Mouse (Mus musculus): ENCODE measurements around the gene Wasf1.

The Wasf1 gene

DNA sequence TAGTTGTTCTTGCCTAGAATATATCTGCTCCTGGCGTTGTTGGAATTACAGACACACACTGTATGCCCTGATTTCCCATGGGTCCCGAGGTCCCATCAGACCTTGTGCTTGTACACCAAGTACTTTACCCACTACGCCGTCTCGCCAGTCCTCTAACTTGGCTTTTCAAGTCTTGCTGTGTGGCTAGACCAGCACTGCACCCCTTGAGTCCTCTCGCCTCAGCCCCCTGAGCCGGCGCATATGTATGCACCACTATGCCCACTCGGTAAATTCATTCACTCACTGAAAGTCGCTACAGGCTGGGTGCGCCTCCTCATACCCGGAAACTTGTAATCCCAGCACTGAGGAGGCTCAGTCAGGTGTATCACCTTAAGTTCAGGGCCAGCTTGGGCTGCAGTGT lies 12.5 kb downstream of the Wasf1 start:
- DNase-seq: no peak

DNA sequence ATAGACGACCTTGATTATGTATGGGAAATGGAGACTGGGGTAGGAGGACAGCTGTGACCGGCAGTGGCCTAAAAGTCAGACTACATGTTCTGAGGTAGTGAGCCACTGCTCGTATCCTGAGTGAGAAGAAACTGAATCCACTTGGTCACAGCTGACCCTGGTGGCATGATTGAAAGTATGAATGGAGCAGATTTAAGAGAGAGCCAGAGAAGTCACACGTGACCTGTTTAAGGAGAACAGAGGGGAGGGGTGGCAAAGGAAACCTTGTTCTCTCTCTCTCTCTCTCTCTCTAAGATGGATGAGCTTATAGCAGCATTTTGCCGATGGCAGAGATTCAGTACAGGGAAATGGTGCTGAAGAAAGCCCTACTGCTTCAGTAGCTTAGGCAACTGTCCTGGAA lies 13.4 kb downstream of the Wasf1 start:
- DNase-seq: no peak

DNA sequence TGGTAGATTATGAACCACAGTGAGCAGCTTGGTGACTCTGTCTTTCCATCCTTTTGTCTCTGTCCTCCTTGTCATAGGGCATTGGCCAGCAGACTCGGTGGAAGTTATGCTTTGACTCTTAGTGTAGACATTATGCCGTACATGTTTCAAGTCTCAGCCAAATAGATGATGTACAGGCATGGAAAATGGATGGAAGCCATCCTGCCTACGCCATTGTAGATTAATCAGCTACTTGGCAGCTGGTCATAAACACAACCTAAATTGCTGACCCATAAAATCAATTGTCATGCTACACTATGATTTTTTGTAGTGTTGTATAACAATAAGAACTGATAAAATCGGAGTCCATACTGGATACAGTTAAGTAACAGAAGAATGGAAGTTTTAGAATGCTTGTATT lies 18.5 kb downstream of the Wasf1 start:
- DNase-seq: no peak

DNA sequence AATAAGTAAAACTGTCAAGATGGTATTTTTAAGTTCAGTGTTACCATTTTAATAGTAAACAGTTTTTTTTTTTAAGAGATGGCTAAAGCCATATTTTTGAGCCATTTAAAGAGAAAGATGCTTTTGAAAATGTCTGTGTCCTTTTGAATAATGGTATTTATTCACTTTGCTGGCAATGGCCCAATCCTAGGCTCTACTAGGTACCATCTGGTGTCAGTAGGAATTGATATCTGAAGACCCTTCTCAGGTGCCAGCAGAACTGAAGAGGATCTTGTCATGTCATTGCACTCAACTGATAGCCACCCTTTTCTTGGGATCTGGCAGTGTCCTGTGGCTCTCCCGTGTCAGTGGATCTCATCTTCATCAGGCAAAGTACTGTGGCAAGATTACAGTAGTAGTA lies 22.9 kb downstream of the Wasf1 start:
- no peak for DNase-seq

DNA sequence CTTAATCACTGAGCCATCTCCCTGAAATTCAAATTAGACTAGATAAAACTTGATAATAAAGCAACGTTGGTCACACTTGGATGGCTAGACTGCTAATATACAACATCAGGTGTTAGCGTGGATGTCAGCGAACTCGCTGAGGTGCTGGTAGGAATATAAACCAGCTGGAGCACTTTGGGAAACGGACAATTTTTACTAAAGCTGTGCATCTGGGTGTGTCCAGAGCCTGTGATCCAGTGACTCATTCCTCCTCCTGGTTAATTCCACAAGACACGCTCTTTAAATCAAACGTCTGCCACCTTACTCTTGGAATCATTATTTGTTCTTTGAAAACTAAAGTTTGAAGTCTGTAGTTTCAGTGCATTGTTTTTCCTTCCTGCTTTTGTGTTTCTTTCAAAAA lies 23.5 kb downstream of the Wasf1 start:
- DNase-seq: no peak

DNA sequence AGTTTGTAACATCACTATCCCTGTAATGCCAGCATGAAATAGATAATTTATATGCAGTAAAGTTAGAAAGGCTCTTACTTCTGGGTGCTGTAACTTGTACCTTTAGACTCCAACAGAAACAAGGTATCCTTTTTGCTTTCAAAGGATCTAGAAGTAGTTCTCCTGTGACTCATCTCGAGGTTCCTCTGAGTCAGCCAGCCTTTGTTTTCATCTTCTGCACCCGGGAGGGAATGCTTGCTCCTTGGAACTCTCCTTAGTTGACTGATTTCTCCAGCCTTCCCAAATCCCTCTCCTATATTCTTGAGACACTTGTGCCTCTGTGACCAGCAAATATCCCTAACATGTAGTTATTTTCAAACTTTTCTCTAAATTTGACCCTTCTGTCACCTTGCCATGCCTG lies 25.3 kb downstream of the Wasf1 start:
- DNase-seq: no peak

DNA sequence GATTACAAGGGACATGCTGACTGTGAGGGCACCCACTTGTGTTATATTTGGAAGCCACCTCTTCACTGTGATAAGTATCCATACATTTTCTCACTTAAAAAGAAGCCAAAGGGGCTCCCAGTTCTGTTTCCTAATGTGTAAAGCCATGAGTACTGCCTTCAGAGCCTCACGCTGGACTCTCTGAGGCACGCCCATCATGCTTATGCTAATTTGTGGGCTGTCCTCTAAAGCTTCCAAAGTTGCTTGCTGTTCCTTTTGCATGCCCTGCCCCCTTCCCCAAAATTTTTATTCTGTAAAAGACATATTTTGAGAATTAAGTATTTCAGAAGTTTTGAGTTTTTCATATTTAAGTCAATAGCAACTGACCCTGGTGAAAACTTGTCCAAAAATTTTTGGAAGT lies 27.5 kb downstream of the Wasf1 start:
- DNase-seq: no peak

DNA sequence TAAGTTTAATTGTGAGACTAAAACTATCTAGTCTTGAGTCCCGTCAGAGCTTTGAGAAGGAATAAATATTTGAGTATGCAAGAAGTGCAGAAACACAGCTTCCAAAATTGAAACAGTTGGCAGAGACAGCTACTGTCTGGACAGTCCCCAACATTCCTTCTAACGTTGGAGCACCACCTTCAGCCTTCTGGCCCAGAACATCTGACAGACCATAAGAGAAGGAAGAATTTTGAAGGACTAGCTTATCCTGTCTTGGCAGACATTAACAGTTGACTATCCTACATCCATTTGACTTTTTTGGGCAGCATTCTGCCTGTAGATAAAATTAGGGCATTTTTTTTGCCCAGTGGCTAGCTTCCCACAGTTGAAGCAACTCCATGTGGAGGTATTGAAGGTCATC lies 32.0 kb downstream of the Wasf1 start:
- DNase-seq: no peak

DNA sequence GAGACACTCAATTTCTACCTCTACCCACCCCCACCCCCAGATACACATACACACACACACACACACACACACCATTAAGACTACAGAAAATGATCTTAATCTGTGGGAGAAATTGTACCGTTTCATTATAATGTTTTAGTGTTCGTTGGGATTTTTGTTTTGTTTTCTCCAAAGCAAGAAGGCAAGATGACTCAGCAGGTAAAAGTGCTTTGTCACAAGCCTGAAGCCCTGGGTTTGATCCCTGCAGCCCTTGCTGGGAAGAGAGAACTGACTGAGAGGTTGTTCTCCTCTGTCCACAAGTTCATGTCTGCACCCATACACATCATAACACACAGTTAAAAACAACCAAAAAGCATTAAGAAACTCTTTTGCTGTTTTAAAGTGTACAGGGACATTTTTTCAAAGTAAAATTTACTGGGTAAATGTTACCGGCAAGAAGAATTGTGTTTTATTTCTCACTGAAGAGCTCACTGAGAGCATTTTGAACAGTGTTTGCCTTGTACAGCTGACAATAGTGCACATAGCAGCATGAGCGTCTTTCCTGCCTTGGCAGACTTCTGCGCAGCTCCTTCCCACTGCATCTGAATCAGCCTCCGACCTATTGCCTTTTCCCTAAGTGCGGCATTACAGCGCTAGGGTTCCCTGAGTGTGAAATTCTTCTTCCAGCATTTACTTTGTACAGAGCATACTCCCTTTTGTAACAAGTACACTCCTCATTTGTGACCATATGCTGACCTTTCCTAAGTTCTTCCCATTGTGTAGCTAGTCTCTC lies 35.6 kb downstream of the Wasf1 start:
- DNase-seq: no peak

DNA sequence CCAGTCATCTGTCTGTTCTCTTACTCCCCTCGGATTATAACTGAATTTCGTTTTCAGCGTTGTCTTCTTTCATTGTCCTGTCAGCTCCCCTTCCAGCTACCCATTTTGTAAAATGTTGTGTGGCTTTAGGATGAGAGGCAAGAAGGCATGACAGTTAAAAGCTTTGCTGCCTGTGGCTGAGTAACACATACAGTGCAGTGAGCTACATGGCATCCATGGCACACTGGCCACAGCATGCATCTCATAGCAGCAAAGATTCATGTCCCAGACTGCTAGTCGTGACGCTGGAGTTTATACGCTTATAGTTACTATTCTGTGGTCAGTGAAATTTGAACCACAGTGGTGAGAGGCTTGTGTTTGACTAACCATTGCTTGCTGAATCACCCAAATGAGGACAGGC lies 36.2 kb downstream of the Wasf1 start:
- no peak for DNase-seq

DNA sequence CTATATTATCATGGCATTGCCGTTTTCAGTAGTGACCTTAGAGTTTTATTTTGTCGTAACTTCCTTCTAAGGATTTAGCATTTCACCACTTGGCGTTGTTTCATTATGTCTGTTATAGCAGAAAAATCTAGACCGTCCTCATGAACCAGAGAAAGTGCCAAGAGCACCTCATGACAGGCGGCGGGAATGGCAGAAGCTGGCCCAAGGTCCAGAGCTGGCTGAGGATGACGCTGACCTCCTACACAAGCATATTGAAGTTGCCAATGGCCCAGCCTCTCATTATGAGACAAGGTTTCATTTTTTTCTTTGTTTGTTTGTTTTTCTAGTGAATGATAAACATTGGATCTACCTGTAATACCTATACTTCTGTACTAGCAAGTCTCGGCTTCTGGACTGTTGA lies 49.7 kb downstream of the Wasf1 start:
- no peak for DNase-seq

DNA sequence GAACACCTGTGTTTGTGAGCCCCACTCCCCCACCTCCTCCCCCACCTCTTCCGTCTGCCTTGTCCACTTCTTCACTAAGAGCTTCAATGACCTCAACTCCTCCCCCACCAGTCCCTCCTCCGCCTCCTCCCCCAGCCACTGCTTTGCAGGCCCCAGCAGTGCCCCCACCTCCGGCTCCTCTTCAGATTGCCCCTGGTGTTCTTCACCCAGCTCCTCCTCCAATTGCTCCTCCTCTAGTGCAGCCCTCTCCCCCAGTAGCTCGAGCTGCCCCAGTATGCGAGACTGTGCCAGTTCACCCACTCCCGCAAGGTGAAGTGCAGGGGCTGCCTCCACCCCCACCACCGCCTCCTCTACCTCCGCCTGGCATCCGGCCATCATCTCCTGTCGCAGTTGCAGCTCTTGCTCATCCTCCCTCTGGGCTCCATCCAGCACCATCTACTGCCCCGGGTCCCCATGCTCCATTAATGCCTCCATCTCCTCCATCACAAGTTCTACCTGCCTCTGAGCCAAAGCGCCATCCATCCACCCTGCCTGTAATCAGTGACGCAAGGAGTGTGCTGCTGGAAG lies 53.0 kb downstream of the Wasf1 start:
- DNase-seq: no peak

DNA sequence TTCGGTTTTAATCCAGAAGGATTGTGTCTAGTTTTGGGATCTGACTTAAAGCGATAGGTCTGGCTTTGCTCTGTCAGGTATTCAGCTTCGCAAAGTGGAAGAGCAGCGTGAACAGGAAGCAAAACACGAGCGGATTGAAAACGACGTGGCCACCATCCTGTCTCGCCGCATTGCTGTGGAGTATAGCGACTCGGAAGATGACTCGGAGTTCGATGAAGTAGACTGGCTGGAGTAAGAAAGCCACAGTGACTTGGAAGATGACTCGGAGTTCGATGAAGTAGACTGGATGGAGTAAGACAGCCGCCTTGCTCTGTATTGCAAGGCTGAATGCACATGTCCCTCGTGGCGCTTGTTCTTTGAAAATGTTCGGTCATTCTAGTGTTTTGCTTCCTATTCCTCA lies 54.3 kb downstream of the Wasf1 start:
- no peak for DNase-seq

DNA sequence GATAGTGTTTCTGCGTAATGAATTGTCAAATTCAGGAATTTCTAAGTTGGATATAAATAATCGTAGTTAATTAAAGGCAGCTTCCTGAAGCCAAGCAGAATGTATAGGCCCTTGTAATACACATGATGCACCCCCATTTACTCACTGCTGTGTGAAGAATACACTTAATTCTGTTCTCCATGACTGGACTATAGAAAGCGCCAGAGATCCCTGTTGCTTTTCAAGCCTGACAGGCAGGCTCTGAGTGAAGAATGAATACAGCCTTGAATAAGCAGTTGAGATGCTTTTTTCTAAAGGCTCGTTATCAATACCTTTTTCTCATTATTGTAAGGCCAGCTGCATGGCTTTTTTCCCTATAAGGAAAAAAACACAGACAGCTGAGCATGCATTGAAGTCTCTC lies 59.4 kb downstream of the Wasf1 start:
- no peak for DNase-seq

DNA sequence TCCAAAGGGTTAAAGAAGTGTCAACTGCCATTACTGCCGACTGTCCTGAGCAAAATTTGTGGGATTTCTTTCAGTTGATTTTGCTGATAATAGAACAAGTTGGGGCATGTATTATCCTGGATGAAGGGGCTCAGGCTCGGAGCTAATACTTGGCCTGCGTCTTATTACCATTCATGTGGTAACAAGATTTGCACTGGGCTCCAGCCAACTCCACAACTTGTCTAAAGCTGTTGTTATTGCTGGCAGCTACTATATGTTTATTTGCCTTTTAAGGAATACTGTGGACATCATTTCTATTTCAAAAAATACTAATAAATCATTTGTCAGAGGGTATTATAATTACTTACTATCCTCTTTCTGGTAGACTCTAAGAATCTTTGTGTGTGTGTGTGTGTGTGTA lies 66.9 kb downstream of the Wasf1 start:
- no peak for DNase-seq

DNA sequence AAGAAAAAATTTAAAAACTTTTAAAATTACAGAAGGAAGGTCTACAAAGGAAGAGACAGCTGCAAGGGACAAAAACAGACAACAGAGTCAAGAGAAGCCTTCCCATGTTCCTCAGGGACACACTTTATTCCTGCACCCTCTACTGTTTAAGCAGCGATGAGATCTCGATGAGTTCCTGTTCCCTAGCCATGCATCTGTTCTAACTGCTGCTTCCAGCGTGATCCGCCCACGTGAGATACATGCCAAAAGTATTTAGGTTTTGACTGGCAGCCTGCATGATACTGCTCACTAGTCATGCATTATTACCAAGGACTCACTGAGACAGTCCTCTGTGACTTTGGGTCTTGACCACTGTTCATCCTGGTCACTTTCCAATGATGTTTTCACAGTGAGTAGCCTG lies 72.9 kb downstream of the Wasf1 start:
- DNase-seq: no peak

DNA sequence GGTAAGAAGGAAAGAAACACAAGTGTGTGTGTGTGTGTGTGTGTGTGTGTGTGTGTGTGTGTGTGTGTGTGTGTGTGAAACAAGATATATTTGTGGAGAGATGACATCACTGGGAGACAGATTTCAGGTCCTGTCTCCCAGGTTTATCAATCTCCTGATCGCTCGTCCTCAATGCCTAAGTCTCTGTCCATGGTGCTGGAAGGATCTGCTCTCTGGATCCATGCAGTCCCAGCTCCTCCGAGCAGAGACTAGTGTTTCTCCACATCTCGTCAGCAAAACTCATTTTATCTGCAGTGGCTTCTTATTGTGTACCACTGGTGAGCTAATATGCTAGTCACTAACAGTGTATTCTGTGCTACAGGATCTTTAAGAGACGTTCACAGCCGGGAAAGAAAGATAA lies 78.1 kb downstream of the Wasf1 start:
- no peak for DNase-seq

DNA sequence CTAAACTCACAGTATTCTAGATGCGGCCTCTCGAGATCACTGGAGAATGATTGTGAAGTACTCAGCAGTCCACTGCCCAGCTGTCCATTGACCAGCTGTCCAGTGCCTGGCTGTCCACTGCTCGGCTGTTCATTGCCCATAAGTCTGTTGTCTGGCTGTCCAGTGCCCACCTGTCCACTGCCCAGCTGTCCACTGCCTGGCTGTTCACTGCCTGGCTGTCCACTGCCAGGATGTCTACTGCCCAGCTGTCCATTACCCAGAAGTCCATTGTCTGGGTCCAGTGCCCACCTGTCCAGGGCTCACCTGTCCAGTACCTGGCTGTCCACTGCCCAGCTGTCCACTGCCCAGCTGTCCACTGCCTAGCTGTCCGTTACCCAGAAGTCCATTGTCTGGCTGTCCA lies 78.7 kb downstream of the Wasf1 start:
- no peak for DNase-seq

DNA sequence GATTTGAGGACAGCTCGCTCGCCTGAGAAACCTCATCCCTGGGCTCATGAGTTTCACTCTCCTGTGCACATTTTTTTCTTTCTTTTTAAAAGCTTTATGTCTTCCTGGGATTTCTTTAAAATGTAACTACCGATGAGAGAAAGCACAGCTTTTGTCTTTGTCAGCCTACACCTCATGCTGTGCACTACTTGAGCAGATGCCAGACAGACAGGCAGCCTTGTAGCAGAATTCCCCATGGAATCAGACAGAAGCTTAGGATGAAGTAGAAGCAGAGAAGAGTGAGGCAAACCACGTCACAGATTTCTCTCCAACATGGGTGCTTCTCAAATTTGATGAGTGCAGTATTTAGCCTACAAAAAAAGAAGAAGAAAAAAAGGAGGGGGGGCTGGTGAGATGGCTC lies 81.3 kb downstream of the Wasf1 start:
- no peak for DNase-seq

DNA sequence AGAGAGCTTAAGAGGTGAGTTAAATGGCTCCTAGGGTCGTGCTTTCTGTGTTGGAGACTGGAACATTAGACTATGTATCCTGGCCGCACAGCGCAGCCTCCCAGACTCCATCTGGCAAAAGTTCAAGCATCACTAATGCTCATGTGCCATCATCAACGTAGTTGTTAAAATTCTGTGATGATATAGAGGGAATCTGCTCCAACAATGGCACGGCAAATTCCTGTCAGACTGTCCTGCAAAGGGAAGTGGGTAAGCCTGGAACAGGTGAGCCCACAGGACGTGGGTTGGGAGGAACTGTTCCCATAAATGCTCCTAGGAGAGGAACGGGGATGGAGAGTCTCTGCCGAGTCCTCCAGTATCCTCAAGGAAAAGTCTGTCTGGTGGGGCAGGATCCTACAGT lies 85.3 kb downstream of the Wasf1 start:
- no peak for DNase-seq

DNA sequence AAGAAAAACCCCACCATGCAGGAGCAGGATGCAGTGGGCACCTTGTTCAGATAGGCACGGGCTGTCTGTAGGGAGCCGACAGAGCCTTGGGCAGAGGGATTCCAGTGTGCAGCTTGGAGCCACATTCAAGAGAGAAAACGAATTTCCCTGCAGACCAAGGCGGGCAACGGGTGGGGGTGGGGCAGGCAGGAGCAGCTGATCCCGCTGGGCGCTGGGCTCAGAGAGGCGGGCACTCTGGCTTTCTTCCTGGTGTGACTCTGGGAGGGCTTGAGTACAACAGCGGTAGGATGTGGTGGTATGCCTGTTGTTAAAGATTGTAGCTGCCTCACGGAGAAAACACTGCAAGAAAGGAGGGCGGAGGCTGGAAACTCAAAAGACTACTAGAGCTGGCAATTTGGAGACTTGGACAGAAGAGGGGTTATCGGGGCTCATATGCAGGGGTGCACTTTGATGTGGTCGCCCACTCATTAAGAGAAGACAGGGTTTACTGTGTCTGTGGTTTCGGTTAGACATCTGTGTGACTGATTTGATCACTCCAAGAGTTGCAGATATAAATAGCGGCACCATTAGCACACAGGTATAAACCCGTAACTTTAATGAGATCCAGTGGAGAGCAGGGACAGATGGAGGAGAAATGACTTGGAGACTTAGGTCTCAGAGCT lies 86.2 kb downstream of the Wasf1 start:
- no peak for DNase-seq

DNA sequence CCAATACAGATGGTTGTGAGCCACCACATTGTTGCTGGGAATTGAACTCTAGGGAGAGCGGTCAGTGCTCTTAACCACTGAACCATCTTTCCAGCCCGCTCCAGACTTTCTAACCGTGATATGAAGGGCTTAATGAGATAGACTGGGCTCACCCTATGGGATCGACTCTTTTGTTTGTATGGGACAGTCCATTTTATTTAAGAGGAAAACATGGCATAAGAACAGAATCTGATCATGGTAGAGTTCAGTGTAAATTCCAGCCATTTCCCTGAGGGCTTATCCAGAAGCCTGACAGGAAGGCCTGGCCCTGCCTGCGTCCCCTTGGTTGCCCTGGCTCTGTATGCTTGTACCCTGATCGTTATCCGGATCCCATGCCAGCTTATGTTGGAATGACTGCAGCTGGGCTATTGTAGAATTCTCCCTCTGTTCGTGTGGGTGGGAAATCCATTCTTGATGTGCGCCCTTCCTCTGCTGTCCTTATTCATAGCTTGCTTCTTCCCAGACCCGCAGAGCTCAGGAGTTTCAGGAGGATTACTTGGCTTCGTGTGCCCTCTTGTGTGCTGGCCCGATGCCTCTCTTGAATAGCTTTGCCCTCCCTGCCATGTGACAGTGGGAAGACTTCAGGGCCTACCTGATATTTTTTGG lies 87.4 kb downstream of the Wasf1 start:
- no peak for DNase-seq

DNA sequence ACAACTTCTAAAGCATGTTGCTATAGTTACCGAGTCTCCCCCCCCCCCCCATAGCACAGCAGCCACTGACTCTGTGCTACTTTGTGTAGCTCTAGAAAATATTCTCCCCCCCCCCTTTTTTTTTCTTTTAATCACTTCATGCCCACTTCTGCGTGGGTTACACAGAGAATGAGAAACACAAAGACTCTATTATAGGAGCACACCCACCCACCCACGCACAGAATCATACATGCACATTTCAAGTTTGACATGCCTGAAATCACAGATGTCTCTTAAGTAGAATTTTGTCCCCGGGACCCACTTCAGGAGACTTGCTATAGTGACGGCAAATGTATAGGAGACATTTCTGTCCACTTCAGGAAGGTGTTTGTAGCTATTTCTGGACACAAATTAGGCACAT lies 88.0 kb downstream of the Wasf1 start:
- DNase-seq: no peak

DNA sequence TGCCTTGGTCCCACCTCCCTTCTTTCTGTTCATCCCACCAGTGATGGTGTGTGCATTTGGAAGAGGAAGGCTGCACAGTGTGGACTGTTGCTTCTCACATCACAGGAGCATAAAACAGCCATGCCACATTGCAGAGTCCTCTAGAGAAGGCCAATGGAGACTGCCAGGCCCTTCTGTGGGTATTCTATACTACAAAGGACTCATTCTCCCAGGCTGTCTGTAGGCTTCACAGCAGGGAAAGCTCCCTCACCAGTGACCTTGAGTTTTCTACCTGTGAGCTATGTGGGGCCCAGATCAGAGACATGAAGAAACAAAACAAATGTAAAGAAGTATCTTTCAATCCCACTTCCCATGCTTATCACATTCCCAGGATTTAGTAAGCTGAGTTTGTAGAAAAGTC lies 100.5 kb downstream of the Wasf1 start:
- no peak for DNase-seq
